ENCODE assay signal across 9 mouse cellular contexts in the genomic region with DNA sequence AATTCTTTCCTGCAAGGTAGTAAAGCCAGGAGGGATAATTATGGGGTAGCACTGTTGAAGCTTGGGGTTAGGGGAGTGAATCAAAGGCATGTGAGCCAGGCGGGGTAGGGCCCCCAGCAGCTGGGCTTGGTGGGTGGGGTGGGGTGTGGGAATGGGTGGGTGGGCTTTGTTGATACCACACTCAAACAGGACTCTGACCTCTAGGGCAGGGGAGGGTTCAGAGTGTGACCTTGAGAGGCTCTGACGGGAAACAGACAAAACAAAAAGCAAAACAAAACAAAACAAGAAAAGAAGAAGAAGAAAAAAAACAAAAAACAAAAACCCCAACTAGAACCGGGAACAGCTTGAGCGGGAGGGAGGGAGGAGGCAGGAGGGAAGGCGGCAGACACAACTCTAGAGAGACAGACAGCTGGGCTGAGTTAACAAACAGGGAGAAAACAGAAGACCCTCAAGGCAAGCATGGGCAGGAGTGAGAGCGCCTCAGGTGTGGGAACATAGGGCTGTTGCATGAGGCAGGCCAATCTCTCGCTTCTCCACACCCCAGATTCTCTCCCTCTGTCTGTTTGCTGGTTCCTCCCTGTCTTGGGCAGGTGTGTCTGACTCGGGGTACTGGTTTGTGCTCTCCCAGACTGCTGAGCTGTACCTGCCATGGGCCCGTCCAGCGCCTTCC. TPM values are rescaled to one million over a fixed set of nuclear protein-coding genes. Genes with fewer than 3 reads are reported as not detected.
A peak's percentile ranks its signal among the peaks of the same experiment; 100 is the strongest.
DNase-seq lines count a peak whose midpoint lies in the region; ATAC-seq and TF ChIP-seq lines count a peak whose summit lies in the region.
"Had no signal": no experiment of that assay in that cellular context is flagged by ENCODE, and none has a peak within 500 bp of the region (broad histone marks: within the 10 kb centered on the region; RNA-seq: fewer than 3 reads in every experiment).

A gene (plus strand): TSS at position 396 of the 670 bp plus-strand sequence.

- no peak for ATAC-seq in embryonic facial prominence, embryonic 12.5 days (ENCODE audit: insufficient number of reproducible peaks, insufficient read depth, low FRiP score, low TSS enrichment)
- ATAC-seq in hindbrain, postnatal 0 days, result no peak
- ATAC-seq in midbrain, postnatal 0 days (ENCODE audit: low FRiP score), result no peak

- DNase-seq in left cerebral cortex, adult 2 months (ENCODE audit: extremely low spot score in 1 of 2, low spot score in 2 of 2), result no peak
- DNase-seq in left cerebral cortex, adult 8-10 months (ENCODE audit: low spot score in 2 of 2), result no peak
- no peak for DNase-seq in hindbrain, postnatal 0 days (ENCODE audit: low spot score)
- no peak for DNase-seq in midbrain, postnatal 0 days (ENCODE audit: low spot score)
- DNase-seq in adrenal gland, adult (ENCODE audit: inconsistent age in 2 of 2, low spot score in 1 of 2), result no peak
- no peak for DNase-seq in gastrocnemius, postnatal 14 days
- no peak for DNase-seq in thymus, adult 2 months

- peaks cover 27% of the 10 kb centered on the region for H3K27me3 ChIP-seq in embryonic facial prominence, embryonic 12.5 days
- H3K27me3 ChIP-seq in hindbrain, postnatal 0 days (ENCODE audit: insufficient read depth, low read length), result no peaks in the 10 kb centered on the region
- no peaks in the 10 kb centered on the region for H3K27me3 ChIP-seq in midbrain, postnatal 0 days (ENCODE audit: insufficient read depth, low read length)
- no peaks in the 10 kb centered on the region; the same call in 1 of the 2 replicates for H3K27me3 ChIP-seq in thymus, adult 2 months (ENCODE audit: control insufficient read depth, insufficient read depth, low read length)

- intact Hi-C loops in left cerebral cortex, adult 2 months (cut with DNase I), result no loop called here
- intact Hi-C loops in gastrocnemius, postnatal 14 days (cut with DNase I; ENCODE audit: low total_unique reads), result no loop called here

- no peaks in the 10 kb centered on the region for H3K9me3 ChIP-seq in embryonic facial prominence, embryonic 12.5 days
- no peaks in the 10 kb centered on the region for H3K9me3 ChIP-seq in hindbrain, postnatal 0 days (ENCODE audit: low read length)
- no peaks in the 10 kb centered on the region for H3K9me3 ChIP-seq in midbrain, postnatal 0 days (ENCODE audit: low read length)

- H3K9ac ChIP-seq in embryonic facial prominence, embryonic 12.5 days, result no peak within 1 kb of the TSS
- no peak within 1 kb of the TSS; the same call in 1 of the 2 replicates for H3K9ac ChIP-seq in hindbrain, postnatal 0 days (replicated peaks; ENCODE audit: low read length)
- H3K9ac ChIP-seq in midbrain, postnatal 0 days (replicated peaks; ENCODE audit: low read length, poor library complexity, severe bottlenecking), result no peak within 1 kb of the TSS

- no peak for TF ChIP-seq CTCF in left cerebral cortex, adult 2 months (IDR thresholded peaks at IDR 0.05)
- no peak for TF ChIP-seq CTCF in hindbrain, postnatal 0 days (IDR thresholded peaks at IDR 0.05; ENCODE audit: low read depth)
- no peak for TF ChIP-seq CTCF in midbrain, postnatal 0 days (IDR thresholded peaks at IDR 0.05)
- TF ChIP-seq CTCF in thymus, adult 2 months (IDR thresholded peaks at IDR 0.05; ENCODE audit: borderline replicate concordance, control insufficient read depth, extremely low read depth, insufficient read depth, low read length, poor library complexity), result no peak

- peak within 1 kb of the TSS; percentile 22 for H3K4me3 ChIP-seq in left cerebral cortex, adult 2 months
- H3K4me3 ChIP-seq in embryonic facial prominence, embryonic 12.5 days, result peak within 1 kb of the TSS; percentile 14; the same call in 1 of the 2 replicates
- H3K4me3 ChIP-seq in hindbrain, postnatal 0 days (ENCODE audit: low read length), result peak within 1 kb of the TSS; percentile 20
- H3K4me3 ChIP-seq in midbrain, postnatal 0 days (ENCODE audit: low read depth, low read length), result peak within 1 kb of the TSS; percentile 18; the same call in 1 of the 2 replicates
- H3K4me3 ChIP-seq in thymus, adult 2 months (ENCODE audit: control insufficient read depth, insufficient read depth, low read length), result no peak within 1 kb of the TSS

- peak within 1 kb of the TSS; percentile 24 for H3K4me2 ChIP-seq in embryonic facial prominence, embryonic 12.5 days (replicated peaks)
- peak within 1 kb of the TSS; percentile 49 for H3K4me2 ChIP-seq in hindbrain, postnatal 0 days (ENCODE audit: low read depth, low read length)
- peak within 1 kb of the TSS; percentile 35 for H3K4me2 ChIP-seq in midbrain, postnatal 0 days (ENCODE audit: low read depth, low read length, poor library complexity, severe bottlenecking)

- WGBS in embryonic facial prominence, embryonic 12.5 days, result 16% methylated on average over 10 of the region's 10 CpGs
- WGBS in hindbrain, postnatal 0 days, result 47% methylated on average over 10 of the region's 10 CpGs
- 40% methylated on average over 10 of the region's 10 CpGs for WGBS in midbrain, postnatal 0 days
- 63% methylated on average over 10 of the region's 10 CpGs for WGBS in thymus, adult 2 months

- H3K4me1 ChIP-seq in embryonic facial prominence, embryonic 12.5 days, result peaks cover 23% of the 10 kb centered on the region
- H3K4me1 ChIP-seq in hindbrain, postnatal 0 days (ENCODE audit: insufficient read depth, low read length), result no peaks in the 10 kb centered on the region
- H3K4me1 ChIP-seq in midbrain, postnatal 0 days (ENCODE audit: insufficient read depth, low read length), result no peaks in the 10 kb centered on the region
- H3K4me1 ChIP-seq in thymus, adult 2 months (replicated peaks; ENCODE audit: control insufficient read depth, insufficient read depth, low read length), result peaks cover 30% of the 10 kb centered on the region

- peak within 1 kb of the TSS; percentile 11; the same call in 1 of the 2 replicates for H3K27ac ChIP-seq in left cerebral cortex, adult 2 months
- H3K27ac ChIP-seq in embryonic facial prominence, embryonic 12.5 days, result no peak within 1 kb of the TSS
- H3K27ac ChIP-seq in hindbrain, postnatal 0 days, result no peak within 1 kb of the TSS
- no peak within 1 kb of the TSS for H3K27ac ChIP-seq in midbrain, postnatal 0 days (ENCODE audit: low read depth, low read length)
- H3K27ac ChIP-seq in thymus, adult 2 months (ENCODE audit: control insufficient read depth, insufficient read depth, low read length), result no peak within 1 kb of the TSS

- no peak for TF ChIP-seq POLR2A in thymus, adult 2 months (IDR thresholded peaks at IDR 0.05; ENCODE audit: control insufficient read depth, extremely low read depth, insufficient read depth, low read length, poor library complexity)

- H3K36me3 ChIP-seq in embryonic facial prominence, embryonic 12.5 days, result no peaks in the 10 kb centered on the region
- no peaks in the 10 kb centered on the region for H3K36me3 ChIP-seq in hindbrain, postnatal 0 days (ENCODE audit: insufficient read depth, low read length)
- no peaks in the 10 kb centered on the region for H3K36me3 ChIP-seq in midbrain, postnatal 0 days (ENCODE audit: insufficient read depth, low read length)
- H3K36me3 ChIP-seq in thymus, adult 2 months (ENCODE audit: control insufficient read depth, insufficient read depth, low read length), result no peaks in the 10 kb centered on the region

RNA-seq across cellular contexts. Expression of the gene that starts here (rescaled TPM):
- 1 to 10 TPM; 2.1 to 3.6 TPM for total RNA-seq in left cerebral cortex, adult 2 months (2021)
- 1 to 10 TPM; 3.7 to 4.9 (median 4.0) TPM for total RNA-seq in left cerebral cortex, adult 8-10 months (2022)
- 1.1 and 1.3 TPM in 2 replicates for polyA plus RNA-seq in embryonic facial prominence, embryonic 12.5 days (2016; fragmentation: Nextera tagmentation; extraction: Ambion mirVana)
- total RNA-seq in hindbrain, postnatal 0 days (2014; rRNA removed), result not detected in 2 replicates
- polyA plus RNA-seq in hindbrain, postnatal 0 days (2015; fragmentation: Nextera tagmentation; extraction: Ambion mirVana), result 0.44 TPM in 1 of 2 replicates, not detected in the other
- not detected in 2 replicates for total RNA-seq in midbrain, postnatal 0 days (2014; rRNA removed)
- polyA plus RNA-seq in midbrain, postnatal 0 days (2015; fragmentation: Nextera tagmentation; extraction: Ambion mirVana), result 0.31 TPM in 1 of 2 replicates, not detected in the other
- total RNA-seq in gastrocnemius, postnatal 14 days (2021), result not detected
- polyA plus RNA-seq in thymus, adult 2 months (2012; rRNA removed), result 2.3 and 3.4 TPM in 2 replicates
- total RNA-seq: granulocyte monocyte progenitor cell, adult 5-6 weeks had no signal
